Mouse (Mus musculus) gastrocnemius, postnatal 36 days (tissue): ENCODE results near the gene Cacna1d. TPM values are rescaled to one million over a fixed set of nuclear protein-coding genes. Genes with fewer than 3 reads are reported as not detected.

Source experiments
- DNase-seq, 2 experiments: peaks; one replicate each; pipeline ENCODE4 v3.0.0; 2022
- intact Hi-C: fragments of 180-260 bp; cut with DNase I; formaldehyde crosslinking; loops from one replicate; pipeline ENCODE4 v1.15.1; 2025
- total RNA-seq, 2 experiments: library from RNA; stranded (reverse); gene quantifications; 2 replicates each; pipeline ENCODE4 v1.2.3; 2021

The Cacna1d gene
- total RNA-seq, 2 experiments from 2014 or later, result 0.26 to 0.91 TPM

DNA sequence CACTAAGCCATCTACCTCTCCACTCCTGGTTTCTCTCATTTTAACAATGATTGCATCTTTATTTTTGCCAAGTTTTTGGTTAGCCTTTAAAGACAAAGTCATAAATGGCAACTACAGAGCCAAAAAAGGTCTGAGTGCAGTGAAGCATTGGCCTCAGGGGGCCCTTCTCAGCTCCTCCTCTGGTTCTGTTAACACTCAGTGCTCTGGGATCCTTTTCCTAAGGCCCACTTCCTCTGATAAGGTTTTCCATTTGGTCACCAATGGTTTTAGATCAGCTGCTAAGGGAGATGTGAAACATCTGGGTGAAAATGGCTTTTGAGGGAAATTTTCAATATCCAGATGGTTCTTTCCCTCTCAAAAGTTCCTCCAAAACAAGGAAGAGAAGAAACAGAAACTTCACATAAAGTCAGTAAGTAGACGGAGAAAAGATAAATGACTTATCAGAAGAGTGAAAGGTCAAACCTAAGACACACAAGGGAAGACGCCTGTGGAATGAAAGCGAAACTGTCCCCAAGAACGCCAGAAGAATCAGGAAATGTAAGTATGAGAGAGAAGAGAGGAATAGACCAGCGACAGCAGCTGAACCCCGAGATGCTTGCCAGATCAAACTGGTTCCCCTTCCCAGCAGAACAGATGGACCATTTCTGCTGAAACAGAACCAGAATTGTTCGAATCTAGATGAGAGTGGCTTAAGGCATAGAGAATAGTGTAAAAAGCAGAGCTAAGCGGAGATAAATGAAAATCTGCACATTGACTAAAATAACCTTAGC, 85.6 kb downstream of the Cacna1d start:
- intact Hi-C loops, result no loop called here
- no peak for DNase-seq

- intact Hi-C loops, result no loop called here
- DNase-seq, result no peak
Observed at GRCm38 (mm10) chr14:30378306-30378705, 112.9 kb downstream of the Cacna1d start.

GRCm38 (mm10) chr14:30372878-30373277, 118.4 kb downstream of the Cacna1d start:
- intact Hi-C loops, result no loop called here
- no peak for DNase-seq

- intact Hi-C loops, result no loop called here
- DNase-seq, result no peak
Observed at GRCm38 (mm10) chr14:30371070-30371469, 120.2 kb downstream of the Cacna1d start.

DNA sequence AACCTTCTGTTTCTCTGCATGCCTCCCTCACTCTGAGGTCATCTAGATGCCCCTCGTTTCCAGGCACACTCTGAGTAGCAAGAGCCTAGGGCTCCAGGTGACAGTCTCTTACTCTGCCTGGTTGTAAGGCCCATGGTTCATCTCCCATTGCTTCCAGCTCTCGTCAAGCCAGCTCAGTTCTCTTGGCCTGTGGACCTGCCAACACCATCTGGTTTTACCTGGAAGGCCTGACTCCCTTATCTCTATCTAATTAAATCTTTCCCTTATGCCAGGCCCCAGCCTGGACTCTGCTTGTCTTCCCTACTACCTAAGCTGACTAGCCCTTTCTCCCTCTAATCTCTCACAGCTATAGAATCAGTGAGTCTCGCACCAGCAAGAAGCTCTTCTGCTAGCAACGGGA, 124.2 kb downstream of the Cacna1d start:
- intact Hi-C loops, result no loop called here

DNA sequence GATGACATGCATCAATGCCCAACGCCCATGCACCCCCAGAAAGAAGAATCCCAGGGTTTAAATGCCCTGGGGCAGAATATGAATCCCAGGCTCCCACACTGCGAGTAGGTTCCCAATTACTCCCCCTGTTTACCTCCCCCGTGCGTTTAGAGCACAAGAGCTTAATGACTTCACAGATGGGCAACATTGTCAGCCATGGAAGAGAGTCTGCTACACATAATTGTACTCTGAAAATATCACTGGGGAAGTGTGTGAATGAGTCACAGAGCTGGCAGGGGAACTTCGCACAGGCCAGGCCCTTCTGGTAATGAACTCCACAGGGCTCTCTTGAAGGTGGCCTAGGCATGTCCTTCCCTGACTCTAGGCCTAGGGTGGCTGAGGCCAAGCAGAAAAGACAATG, 125.4 kb downstream of the Cacna1d start:
- DNase-seq, result no peak
- intact Hi-C loops, result no loop called here

More for the DNA sequence above, 124.2 kb downstream of the Cacna1d start:
- DNase-seq, result no peak

DNA sequence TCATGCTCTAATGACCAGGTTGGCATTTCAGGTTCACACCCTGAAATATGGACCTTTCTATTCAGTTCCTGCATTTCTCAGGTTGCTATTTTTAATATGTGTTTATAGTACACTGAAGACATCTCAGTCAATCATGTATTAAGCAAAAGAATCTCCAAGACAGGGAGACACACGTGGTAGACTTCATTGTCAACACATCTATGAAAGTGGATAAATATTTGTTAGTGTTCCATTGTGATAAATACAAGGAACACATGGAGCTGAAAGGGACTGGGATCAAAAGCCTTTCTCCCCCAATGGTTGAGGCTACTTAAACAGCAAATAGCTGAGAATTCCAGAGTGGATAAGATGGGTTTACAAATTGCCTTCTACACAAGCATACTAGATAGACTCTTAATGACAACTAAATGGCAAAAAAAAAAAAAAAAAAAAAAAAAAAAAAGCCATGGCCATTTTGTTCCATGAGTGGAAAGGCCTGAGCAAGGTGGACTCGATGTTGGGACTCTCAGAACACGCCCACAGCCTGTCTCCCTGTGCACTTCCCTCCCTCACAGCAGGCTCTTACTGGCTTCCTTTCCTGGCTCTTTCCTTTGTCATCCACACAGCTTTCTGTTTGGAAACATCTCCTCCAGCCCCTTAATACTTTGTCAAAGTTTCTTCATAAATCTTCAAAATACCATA, 127.6 kb downstream of the Cacna1d start:
- intact Hi-C loops, result no loop called here
- no peak for DNase-seq

DNA sequence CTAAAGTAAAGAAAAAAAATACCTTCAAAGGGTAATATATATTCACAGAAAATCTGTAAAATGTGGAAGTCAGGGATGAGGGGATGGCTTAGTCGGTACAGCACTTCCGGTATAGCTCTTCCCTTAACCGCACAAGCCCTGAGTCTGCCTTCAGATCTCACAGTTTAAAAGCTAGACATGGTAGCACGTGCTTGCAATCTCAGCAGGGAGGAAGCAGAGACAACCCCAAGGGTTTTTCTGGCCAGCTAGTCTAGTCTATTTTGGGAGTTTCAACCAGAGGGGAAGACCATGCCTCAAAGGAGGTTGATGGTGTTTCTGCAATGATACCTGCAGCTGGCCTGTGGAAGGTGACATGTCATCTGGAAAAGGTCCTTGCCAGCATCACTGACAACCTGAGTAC, 128.9 kb downstream of the Cacna1d start:
- intact Hi-C loops, result no loop called here

GRCm38 (mm10) chr14:30360478-30360877, 130.8 kb downstream of the Cacna1d start:
- intact Hi-C loops, result no loop called here
- no peak for DNase-seq

More for the DNA sequence above, 128.9 kb downstream of the Cacna1d start:
- no peak for DNase-seq

DNA sequence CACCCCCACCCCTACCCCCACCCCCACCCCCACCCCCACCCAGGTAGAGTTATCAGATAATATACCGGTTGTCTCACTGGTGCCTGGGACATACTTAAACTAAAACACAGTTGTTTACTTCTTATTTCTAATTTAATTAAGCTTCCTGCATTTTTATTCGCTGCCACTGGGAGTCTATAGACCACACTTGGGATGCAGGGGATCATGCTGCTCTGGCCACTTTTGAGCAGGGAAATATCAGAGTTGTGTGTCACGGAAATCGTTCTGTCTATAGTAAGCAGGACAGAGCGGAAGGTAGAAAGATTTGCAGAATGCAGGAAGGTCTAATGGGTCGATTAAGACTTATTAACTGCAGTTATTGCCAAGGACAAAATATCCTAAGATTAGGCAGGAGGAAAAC, 131.3 kb downstream of the Cacna1d start:
- intact Hi-C loops, result no loop called here

GRCm38 (mm10) chr14:30358028-30358427, 133.2 kb downstream of the Cacna1d start:
- intact Hi-C loops, result loop anchor here (10.0 kb wide), 1 partner anchor 223 kb away; no protein-coding TSS in a partner anchor
- no peak for DNase-seq

More for the DNA sequence above, 131.3 kb downstream of the Cacna1d start:
- no peak for DNase-seq

- intact Hi-C loops, result loop anchor here (10.0 kb wide), 1 partner anchor 222 kb away; no protein-coding TSS in a partner anchor
- DNase-seq, result no peak
Observed at GRCm38 (mm10) chr14:30356456-30356855, 134.8 kb downstream of the Cacna1d start.

- no peak for DNase-seq
- intact Hi-C loops, result loop anchor here (10.0 kb wide), 1 partner anchor 220 kb away; no protein-coding TSS in a partner anchor
Observed at GRCm38 (mm10) chr14:30354761-30355160, 136.5 kb downstream of the Cacna1d start.

DNA sequence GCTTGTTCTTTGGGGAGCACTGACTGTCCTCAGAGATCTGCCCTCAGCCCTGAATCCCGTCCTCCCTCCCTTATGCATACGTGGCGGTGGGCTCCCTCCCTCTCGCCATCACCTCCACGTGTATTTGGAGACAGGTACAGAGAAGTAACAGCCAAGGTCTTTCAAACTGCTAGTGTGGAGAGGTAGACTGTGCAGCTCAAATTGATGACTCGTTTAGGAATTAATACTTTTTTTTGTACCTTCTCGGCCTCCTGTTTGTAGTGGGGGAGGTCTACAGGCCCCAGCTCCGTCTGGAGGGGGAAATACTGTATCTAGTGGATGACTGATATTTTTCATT, 137.2 kb downstream of the Cacna1d start:
- DNase-seq, result no peak
- intact Hi-C loops, result loop anchor here (10.0 kb wide), 1 partner anchor 219 kb away; no protein-coding TSS in a partner anchor

DNA sequence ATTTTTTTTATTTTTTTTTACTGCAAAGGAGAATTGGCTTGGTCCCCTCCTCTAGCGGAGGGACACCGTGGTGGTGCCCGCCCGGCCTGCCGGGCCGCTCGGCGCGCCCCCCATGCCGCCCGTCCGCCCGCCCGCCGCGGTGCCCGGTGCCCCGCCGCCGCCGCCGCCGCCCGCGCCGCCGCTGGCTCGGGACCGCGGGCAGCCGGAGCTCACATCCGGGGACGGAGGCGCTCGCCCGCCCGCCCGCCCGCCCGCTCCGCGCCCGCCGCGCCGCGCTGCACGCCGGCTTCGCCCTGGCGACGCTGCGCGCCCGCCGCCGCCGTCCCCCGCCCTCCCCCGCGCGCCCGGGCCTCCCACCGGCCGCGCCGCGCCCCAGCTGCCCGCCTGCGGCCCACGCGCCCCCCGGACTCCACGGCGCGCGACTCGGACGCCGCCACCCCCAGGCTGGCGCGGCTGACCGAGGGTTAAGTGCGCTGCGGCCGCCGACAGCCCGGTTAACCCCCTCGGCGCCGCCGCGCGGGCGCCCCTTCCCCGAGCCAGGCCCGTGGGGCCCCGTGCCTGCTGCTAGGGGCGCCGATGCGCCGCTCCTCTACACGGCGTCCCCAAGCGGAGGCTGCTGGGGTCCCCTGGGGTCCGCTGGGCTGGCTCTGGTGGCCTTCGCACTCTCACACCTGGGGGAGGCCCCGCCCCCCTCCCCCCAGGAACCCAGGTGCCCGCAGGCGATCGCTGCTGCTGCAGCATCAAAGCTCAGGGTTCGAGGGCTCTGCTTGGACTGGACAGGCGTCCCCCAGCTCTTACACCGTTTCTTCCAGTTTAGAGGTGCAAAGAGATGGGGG, 137.7 kb downstream of the Cacna1d start:
- no peak for DNase-seq
- intact Hi-C loops, result loop anchor here (10.0 kb wide), 1 partner anchor 219 kb away; no protein-coding TSS in a partner anchor

DNA sequence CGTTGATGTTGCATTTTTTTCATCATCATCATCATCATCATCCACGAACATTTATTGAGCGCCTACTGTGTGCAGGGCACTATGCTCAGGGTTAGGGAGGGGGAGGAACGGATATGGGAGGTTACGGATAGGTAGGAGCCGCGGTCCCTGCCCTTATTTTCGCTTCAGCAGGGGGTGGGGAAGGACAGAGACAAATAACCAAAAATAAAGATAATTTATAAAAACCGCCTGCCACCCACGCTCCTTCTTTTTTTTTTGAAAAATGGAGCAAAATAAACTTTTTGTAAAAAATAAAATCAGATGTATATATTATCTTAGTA, 138.3 kb downstream of the Cacna1d start:
- intact Hi-C loops, result loop anchor here (10.0 kb wide), 1 partner anchor 218 kb away; no protein-coding TSS in a partner anchor
- no peak for DNase-seq

DNA sequence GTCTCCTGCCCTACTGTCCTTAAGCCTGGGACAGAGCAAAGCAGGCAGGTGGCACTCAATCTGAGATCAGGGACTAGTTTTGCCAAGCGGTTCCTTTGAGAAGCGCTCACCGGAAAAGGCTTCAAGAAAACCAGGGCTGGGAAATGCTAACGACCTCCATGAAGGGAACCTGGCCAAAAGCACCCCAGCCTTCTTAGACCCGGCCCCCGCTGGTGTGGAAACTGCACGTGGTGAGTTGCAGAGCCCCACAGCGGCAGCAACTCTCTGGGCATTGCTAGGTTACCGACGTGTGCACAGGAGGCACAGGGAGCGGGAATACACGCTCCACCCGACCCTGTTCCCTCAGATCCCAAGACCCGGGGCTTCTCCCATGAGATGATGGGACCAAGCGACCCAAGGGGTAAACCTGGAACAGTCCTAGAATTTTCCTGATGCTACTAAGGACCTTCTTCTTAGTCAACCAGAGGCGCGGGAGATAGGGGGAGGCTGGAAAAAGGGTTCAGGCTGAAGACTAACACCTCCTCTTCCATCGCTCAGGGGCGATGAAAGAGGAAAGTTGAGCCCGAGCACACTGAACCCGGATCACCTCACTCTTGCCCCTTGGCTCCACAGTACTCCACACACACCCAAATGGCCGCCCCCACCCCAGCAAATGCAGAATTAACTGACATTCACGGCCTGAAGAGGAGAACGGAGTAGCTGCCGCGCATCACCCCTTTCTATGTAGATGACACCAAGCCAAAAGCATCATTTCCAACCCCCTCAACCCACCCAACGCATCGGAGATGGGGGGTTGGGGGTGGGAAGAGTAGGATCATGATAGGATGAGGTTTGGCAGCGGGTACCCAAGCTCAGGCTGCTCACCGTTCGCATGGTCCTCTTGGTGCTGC, 138.9 kb downstream of the Cacna1d start:
- intact Hi-C loops, result loop anchor here (10.0 kb wide), 1 partner anchor 218 kb away; no protein-coding TSS in a partner anchor

DNA sequence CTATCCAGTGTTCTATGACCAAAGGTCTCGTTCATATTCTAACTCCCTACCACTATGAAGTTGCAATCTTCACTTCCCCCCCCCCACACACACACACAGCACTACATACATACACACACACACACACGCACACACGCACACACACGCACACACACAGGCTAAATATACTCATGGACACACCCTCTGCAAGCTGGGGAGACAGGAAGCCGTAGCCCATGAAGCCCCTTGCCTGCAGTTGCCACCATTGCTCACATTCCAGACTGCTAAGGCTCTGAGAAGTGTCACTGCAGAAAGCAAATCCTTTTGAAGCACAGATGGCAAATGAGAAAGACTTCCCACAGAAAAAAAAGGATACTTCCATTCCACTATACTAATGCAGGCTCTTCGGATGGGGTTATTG, 141.0 kb downstream of the Cacna1d start:
- intact Hi-C loops, result loop anchor here (10.0 kb wide), 1 partner anchor 215 kb away; no protein-coding TSS in a partner anchor
- DNase-seq, result no peak

More for the DNA sequence above, 138.9 kb downstream of the Cacna1d start:
- DNase-seq, result no peak

DNA sequence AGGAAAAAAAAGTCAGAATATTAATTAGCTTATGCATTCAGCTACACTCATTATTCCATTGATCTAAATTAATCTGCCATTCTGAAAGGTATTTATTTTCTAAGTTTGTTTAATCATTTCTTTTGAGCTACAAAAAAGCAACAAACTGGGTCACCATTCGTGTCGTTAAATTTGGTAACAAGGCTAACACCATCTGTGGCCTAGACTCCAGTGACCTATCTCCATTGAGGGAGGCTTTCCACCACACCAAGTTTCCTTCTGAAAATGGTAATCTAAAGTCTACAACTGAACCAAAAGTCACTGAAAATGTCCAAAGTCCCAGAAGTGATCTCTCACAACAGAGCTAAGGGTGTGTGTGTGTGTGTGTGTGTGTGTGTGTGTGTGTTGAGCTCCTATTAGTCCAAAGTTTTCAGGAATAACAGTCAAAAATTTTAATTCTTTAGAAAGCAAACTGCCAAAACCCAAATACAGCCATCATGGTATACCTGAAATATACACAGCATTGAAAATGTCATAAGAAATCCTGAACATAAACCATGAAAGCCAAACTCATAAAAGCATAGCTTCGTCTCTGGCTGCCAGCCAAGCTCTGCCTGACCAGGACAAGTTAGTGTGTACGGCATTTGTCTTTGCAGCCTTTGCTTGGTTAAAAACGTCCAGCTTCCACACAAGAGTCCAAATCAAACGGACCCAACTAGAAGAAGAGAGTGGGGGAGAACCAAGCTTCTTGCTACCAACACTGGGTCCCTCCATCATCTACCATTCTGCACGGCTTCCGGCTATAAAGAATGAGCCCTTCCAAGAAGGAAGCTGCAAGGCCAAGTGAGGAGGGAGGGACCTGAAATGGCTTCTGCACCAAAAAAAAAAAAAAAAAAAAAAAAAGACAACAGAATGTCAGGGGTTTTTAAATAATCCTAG, 146.0 kb downstream of the Cacna1d start:
- no peak for DNase-seq
- intact Hi-C loops, result no loop called here
